Mouse (Mus musculus) gastrocnemius, adult 2 months (tissue): ENCODE data around the gene Metap2. TPM values are rescaled to one million over a fixed set of nuclear protein-coding genes. Genes with fewer than 3 reads are reported as not detected.
"Not testable (repeated sequence)": the region's sequence is repeated elsewhere in the genome, so short reads cannot be mapped to it uniquely, and the experiment has no call there.

Experiments
- DNase-seq: peaks from one replicate; pipeline ENCODE4 v3.0.0; 2022
- H3K27ac ChIP-seq: fragments of 200-600 bp; 2 replicates; pipeline ENCODE4 v1.8.1; 2022; ENCODE audit warnings: mild to moderate bottlenecking
- H3K4me3 ChIP-seq: fragments of 200-600 bp; 2 replicates; pipeline ENCODE4 v1.8.1; 2022; ENCODE audit warnings: mild to moderate bottlenecking, moderate library complexity
- CTCF ChIP-seq: fragments of 200-600 bp; IDR thresholded peaks from 2 replicates; pipeline ENCODE4 v1.8.1; 2022; ENCODE audit warnings: antibody characterized with exemption, mild to moderate bottlenecking, moderate library complexity
- intact Hi-C: fragments of 180-260 bp; cut with DNase I; formaldehyde crosslinking; loops from one replicate; pipeline ENCODE4 v1.15.1; 2025
- total RNA-seq, 2 experiments: library from RNA; stranded (reverse); gene quantifications; 2 replicates each; pipeline ENCODE4 v1.2.3; 2021

Gene Metap2
- total RNA-seq, 2 experiments from 2014 or later: 147 to 182 TPM

DNA sequence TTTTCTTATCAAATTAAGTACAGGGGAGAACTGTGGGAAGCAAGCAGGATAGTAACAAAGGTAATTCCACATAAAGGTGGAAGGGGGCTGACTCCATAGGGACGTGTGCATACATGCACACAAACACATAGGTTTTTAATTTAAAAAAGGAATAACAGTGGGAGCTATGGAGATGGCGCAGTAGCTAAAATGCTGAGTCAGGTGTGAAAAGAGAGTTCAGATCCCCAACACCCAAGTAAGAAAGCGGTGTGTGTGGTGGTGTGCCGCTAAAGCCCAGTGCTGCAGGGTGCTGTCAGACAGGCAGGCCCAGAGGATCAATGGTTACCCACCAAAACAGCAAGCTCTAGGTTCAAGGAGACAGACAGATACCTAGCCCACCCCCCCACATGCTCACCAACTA lies 18.2 kb downstream of the Metap2 start:
- intact Hi-C loops: no loop called here
- DNase-seq: no peak
- no peak overlapping the region for H3K4me3 ChIP-seq
- H3K27ac ChIP-seq: no peak overlapping the region
- TF ChIP-seq CTCF: no peak

DNA sequence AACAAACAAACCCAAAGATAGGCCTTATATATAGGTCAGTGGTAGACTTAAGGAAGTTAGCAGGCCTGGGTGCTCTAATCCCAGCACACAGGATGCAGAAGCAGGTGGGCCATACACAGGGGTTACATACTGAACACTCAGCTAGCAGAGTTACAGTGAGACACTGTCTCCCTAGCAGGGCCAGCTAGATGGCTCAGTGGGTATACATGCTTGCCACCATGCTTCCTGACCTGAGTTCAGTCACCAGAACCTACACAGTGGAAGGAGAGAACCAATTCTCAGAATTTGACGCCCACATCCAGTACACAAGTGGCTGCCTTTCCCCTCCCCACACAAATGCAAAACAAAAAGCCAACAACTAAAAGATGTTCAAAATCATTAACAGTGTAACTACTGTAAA lies 20.1 kb downstream of the Metap2 start:
- H3K27ac ChIP-seq: no peak overlapping the region
- H3K4me3 ChIP-seq: no peak overlapping the region
- TF ChIP-seq CTCF: no peak
- no peak for DNase-seq
- intact Hi-C loops: no loop called here

DNA sequence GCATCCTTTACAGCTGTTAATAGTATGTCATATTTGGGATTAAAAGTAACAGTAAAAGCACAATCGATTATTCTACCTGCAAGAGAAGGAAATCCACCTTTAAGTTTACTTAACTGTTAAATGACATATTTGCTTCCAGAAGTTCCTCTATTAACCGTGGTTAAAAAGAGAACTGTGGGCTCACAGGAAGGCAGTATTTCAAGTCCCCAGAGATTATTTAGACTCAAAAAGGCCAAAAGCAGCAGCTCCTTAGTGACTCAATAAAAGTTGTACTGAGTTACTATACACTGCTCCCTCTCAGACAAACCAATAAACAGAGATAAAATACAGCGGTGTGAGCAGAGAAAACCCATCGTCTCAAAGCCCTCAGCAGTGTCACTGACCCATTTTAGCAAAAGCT lies 28.0 kb downstream of the Metap2 start:
- TF ChIP-seq CTCF: no peak
- no peak for DNase-seq
- Histone ChIP-seq H3K4me3 (no peak overlapping the region), H3K27ac (no peak overlapping the region)
- intact Hi-C loops: no loop called here

DNA sequence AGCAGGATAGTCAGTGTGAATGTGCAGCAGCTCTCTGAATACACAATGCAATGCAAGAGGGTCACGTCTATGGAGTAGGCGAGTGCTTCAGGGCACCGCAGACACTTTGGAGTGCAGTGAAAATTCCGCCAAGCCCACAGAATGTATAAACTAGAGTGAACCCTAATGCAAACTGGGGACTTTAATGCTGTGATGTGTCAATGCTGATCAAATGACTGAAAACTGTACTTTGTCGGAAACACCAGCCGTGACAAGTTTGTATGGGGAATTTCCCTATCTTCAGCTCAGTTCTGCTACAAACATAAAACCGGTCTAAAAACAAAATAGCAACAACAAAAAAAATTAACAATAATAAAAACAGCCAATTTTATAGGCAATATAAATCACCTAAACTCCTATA lies 28.5 kb downstream of the Metap2 start:
- TF ChIP-seq CTCF: no peak
- DNase-seq: no peak
- intact Hi-C loops: no loop called here

DNA sequence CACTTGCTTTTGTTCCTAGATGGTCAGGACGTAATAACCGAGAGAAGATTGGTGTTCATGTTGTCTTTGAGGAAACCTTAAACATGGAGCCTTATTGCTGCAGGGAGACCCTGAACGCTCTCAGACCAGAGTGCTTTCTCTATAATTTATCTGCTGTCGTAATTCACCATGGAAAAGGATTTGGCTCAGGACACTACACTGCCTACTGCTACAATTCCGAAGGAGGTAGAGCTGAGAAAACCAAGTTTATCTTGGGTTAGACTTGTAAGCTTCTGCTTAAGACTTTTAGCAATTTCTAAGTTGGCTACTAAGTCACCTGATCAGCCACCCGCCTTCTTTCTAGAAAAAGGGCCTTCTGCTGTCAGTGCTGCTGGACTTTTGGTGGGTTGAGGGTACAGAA lies 40.8 kb downstream of the Metap2 start:
- intact Hi-C loops: no loop called here
- no peak overlapping the region for H3K27ac ChIP-seq
- TF ChIP-seq CTCF: no peak
- DNase-seq: no peak
- no peak overlapping the region for H3K4me3 ChIP-seq

More for the DNA sequence above, 28.5 kb downstream of the Metap2 start:
- no peak overlapping the region for H3K4me3 ChIP-seq
- no peak overlapping the region for H3K27ac ChIP-seq

DNA sequence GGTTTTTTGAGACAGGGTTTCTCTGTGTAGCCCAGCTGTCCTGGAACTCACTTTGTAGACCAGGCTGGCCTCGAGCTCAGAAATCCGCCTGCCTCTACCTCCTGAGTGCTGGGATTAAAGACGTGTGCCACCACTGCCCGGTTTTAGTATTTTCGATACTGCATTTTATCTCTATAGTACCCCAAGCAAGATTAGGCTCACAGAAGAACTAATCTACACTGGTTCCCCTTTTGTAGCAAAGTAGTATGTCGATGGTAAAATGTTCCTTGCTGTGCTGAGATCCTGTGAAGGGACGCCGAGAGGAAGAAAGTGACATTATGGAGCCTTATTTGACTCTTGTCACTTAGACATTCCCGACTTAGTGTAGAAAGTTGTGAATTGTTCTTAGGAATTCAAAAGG lies 41.8 kb downstream of the Metap2 start:
- DNase-seq: no peak
- no peak for TF ChIP-seq CTCF
- Histone ChIP-seq H3K4me3 (no peak overlapping the region), H3K27ac (no peak overlapping the region)
- intact Hi-C loops: no loop called here

DNA sequence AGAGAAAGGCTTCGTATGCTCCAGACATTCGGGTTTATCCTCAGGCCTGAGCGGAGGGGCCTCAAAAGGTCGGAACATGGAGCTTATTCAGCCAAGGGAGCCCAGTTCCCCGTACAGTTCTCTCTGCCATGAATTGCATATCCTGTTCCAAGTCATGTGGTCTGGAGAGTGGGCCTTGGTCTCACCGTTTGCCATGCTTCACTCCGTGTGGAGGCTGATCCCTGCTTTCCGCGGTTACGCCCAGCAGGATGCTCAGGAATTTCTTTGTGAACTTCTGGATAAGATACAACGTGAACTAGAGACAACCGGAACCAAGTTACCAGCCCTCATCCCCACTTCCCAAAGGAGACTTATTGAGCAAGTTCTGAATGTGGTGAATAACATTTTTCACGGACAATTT lies 50.2 kb downstream of the Metap2 start:
- intact Hi-C loops: no loop called here
- DNase-seq: no peak
- no peak for TF ChIP-seq CTCF
- no peak overlapping the region for H3K4me3 ChIP-seq
- H3K27ac ChIP-seq: no peak overlapping the region

DNA sequence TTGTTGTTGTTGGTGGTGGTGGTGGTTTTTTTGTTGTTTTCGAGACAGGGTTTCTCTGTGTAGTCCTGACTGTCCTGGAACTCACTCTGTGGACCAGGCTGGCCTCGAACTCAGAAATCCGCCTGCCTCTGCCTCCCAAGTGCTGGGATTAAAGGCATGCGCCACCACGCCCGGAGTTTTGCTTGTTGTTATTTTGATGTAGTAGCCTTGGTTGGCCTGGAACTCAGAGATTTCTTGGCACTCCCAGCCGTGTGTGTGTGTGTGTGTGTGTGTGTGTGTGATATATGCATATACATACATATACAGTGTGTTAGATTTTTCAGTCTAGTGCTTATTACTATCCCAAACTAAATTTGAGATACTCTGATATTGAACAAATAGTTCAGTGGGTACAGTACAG lies 61.8 kb downstream of the Metap2 start:
- H3K4me3 ChIP-seq, DNase-seq, H3K27ac ChIP-seq, intact Hi-C loops: not testable (repeated sequence)

DNA sequence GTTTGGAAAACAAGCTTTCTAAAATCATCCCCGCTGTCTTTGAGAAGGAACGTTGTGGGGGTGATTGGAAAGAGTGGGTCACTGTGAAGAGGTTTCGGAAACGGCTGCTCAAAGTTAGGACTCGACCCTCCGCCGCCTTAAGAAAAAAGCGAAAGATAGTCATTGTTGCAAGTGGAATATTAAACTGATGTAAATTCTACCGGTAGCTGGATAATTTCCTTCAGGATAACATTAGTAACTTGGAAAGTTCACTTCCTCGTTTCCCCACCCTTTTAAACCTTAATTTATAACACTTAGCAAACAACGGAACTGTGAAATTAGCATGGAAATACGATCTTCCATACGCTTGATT lies 62.5 kb downstream of the Metap2 start:
- TF ChIP-seq CTCF: no peak
- DNase-seq: no peak
- intact Hi-C loops: no loop called here

DNA sequence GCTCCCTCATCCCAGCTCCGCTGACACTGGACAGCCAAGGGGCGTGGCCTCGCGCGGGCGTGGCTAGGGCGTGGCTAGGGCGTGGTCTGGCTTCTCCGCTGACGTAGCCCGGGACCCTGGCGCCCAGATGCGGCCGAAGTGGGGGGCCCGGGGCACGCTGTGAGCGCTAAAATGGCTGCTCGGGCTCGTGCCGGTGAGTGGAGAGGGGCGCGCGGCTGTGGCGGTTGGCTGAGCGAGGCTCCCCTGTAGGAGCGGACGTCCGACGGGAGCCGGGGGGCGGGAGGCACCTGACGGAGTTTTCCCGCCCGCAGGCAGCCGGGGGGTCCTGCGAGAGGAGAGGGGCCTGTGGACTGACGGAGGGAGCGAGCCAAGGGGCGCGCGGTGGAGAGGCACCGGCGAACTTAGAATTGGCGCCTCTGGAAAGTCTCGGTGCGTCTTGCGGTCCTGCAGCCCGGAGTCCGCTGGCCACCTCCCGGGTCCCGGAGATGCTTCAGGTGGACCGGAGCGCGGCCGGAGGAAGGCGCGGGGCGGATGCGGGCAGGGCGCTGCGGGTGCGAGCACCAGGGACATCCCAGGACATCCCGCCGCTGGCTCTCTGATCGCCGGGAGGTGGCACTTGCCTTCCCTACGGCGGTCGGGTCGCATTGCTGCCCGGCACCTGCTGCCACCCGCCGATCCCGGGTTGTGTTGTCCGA lies 63.0 kb downstream of the Metap2 start:
- DNase-seq: peak; percentile 83
- H3K4me3 ChIP-seq: peak overlapping the region; percentile 88
- intact Hi-C loops: no loop called here
- H3K27ac ChIP-seq: no peak overlapping the region
- TF ChIP-seq CTCF: peak; percentile 43; the same call in 1 of the 2 replicates

More for the DNA sequence above, 62.5 kb downstream of the Metap2 start:
- peak overlapping the region; percentile 88 for H3K4me3 ChIP-seq
- H3K27ac ChIP-seq: no peak overlapping the region

DNA sequence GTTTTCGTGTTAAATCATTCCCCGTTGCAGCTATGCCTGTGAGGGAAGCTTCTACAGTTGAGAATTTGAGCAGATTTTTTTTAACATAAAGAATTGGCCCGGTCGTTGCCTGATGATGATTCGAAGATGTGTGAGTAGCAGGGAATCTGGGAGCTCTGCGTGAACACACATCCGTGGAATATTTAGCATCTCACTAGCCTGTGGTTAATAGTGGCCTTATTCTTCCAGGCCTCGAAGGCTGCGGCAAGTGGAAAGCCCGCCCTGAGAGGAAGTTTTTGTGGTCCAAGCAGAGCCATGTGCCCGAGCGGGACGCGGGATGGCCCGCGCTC lies 63.6 kb downstream of the Metap2 start:
- intact Hi-C loops: no loop called here
- TF ChIP-seq CTCF: no peak
- no peak for DNase-seq
- H3K27ac ChIP-seq: no peak overlapping the region
- H3K4me3 ChIP-seq: peak overlapping the region; percentile 88

DNA sequence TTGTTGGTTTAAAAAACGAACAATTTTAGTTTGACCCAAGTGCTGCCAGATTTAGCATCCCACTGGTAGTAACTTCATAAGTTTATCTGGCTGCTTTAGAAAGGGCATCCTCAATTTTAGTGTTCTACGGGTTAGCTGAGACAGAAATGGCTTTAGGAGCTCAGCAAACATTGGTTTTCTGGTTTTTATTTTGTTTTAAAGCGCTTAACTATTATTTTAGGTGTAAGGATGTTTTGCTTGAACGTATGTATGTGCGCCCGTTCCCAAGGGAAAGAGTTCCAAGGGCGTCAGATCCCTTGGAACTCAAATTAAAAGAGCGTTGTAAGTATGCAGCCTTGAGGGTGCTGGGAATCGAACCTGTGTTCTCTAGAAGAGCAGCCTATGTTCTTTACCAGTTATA lies 64.1 kb downstream of the Metap2 start:
- no peak overlapping the region for H3K4me3 ChIP-seq
- H3K27ac ChIP-seq: no peak overlapping the region
- intact Hi-C loops: no loop called here
- no peak for TF ChIP-seq CTCF
- no peak for DNase-seq

DNA sequence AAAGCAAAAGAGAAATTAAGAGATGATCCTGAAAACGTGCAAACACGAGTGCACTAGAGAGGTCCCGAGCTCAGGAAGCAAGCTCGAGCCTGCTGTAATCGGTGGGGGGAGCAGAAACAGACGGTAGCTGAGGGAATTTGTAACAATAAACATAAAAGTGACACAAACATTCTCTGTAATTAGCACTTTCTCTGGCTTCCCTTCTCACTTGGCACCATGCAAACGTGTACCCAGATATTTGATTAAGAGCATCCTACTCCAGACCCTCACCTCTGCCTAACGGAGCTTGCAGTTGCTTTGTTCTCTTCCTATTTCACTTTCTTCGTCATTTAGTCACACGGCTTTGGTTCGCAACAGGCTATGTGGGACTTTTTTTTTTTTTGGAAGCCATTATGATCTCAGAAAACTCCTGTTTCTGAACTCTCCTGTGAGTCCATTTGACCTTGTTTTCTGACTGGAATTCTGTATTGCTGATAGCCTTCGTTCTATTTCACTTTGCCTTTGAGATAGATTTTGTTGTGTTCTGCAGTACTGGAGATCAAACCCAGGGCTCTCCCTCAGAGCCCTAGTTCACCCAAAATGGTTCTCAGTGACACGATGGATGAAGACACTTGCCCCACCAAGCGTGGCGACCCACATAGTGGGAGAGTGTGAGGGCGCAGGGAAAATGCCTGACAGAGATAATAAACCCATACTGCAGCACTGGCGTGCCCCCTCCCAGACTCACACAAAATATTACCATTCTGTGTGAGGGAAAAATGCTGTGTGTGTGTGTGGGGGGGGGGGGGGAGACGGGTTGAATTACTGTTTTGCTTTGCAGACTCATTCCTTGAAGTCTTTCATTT lies 64.9 kb downstream of the Metap2 start:
- intact Hi-C loops: no loop called here
- Histone ChIP-seq H3K4me3 (0 out of 2 replicates have a peak overlapping the region, but pooled peaks have one; percentile 11), H3K27ac (no peak overlapping the region)
- no peak for DNase-seq
- no peak for TF ChIP-seq CTCF
